ENCODE assay signal across 16 mouse cellular contexts in the genomic region with DNA sequence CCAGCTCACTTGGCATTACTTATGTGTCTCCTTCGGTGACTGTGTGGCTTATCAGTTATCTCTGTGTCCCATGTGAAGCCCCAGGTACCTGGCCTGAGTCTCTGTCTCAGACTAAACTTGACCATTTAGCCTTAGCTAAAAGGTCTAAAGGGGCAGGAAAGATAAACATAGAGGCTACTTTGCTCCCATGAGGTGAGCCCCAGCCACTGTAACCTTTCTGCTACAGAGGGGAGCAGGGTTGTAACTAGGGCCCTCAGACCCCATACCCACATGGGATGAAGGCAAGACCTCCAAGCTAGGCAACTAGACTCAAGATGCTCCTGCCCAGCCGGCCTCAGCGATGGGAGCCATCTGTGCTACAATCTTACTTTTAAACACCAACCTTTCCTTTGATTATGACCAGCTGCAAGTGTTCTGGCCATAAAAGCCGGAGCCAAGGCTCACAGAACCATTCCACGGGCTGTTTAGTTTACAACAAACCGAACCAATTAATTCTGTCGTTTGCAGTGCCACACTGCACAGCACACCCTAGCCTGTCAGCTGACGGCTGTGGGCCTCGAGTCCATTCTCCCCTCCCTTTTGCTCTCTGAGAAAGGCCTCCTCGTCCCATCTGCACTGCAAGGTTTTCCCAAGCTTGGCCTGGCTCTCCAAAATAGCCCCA. TPM values are rescaled to one million over a fixed set of nuclear protein-coding genes. Genes with fewer than 3 reads are reported as not detected.
DNase-seq lines count a peak whose midpoint lies in the region; ATAC-seq and TF ChIP-seq lines count a peak whose summit lies in the region.
"Had no signal": no experiment of that assay in that cellular context is flagged by ENCODE, and none has a peak within 500 bp of the region (broad histone marks: within the 10 kb centered on the region; RNA-seq: fewer than 3 reads in every experiment).

No protein-coding gene starts in this region.

- no peaks in the 10 kb centered on the region for H3K79me2 ChIP-seq in heart, adult 2 months (replicated peaks; ENCODE audit: control insufficient read depth, insufficient read depth, low read length)

- no peaks in the 10 kb centered on the region for H3K27me3 ChIP-seq in heart, adult 2 months (ENCODE audit: control insufficient read depth, insufficient read depth, low read length)
- H3K27me3 ChIP-seq in kidney, postnatal 0 days (ENCODE audit: insufficient read depth, low read length): no peaks in the 10 kb centered on the region
- no peaks in the 10 kb centered on the region for H3K27me3 ChIP-seq in lung, postnatal 0 days (replicated peaks; ENCODE audit: insufficient read depth, low read length)
- no peaks in the 10 kb centered on the region for H3K27me3 ChIP-seq in liver, embryonic 16.5 days (ENCODE audit: control insufficient read depth, insufficient read depth, low read depth, low read length)
- H3K27me3 ChIP-seq: midbrain, embryonic 13.5 days had no signal

- no peak overlapping the region for H3K4me3 ChIP-seq in heart, adult 2 months
- H3K4me3 ChIP-seq in kidney, postnatal 0 days (replicated peaks; ENCODE audit: low read depth, low read length): no peak overlapping the region
- no peak overlapping the region for H3K4me3 ChIP-seq in lung, postnatal 0 days (ENCODE audit: low read depth, low read length)
- H3K4me3 ChIP-seq in liver, embryonic 16.5 days (ENCODE audit: low read depth, low read length): no peak overlapping the region
- H3K4me3 ChIP-seq: midbrain, embryonic 13.5 days had no signal

- 0 out of 2 replicates have a peak, but pooled peaks have one; percentile 8 for ATAC-seq in kidney, postnatal 0 days (replicated peaks; ENCODE audit: low FRiP score, low read depth)
- ATAC-seq in lung, postnatal 0 days: peak; percentile 18; the same call in 1 of the 2 replicates
- 0 out of 2 replicates have a peak, but pooled peaks have one; percentile 3 for ATAC-seq in liver, embryonic 16.5 days (ENCODE audit: low read depth)
- ATAC-seq: midbrain, embryonic 13.5 days had no signal

- no peak for TF ChIP-seq POLR2A in heart, adult 2 months (IDR thresholded peaks at IDR 0.05; ENCODE audit: insufficient read depth, low read depth, low read length)

- no peak for DNase-seq in heart, adult 2 months
- no peak for DNase-seq in heart, postnatal 25 days (ENCODE audit: low spot score)
- DNase-seq in kidney, postnatal 0 days (ENCODE audit: low spot score): no peak
- DNase-seq in kidney, adult 9 months: no peak
- no peak for DNase-seq in lung, postnatal 0 days (ENCODE audit: low spot score)
- DNase-seq in lung, postnatal 14 days: no peak
- no peak for DNase-seq in adipocyte (ENCODE audit: low spot score)
- DNase-seq: thymus, postnatal 25 days had no signal

- peaks cover 14% of the 10 kb centered on the region for H3K4me1 ChIP-seq in heart, adult 2 months (ENCODE audit: control insufficient read depth, insufficient read depth, low read length)
- no peaks in the 10 kb centered on the region for H3K4me1 ChIP-seq in kidney, postnatal 0 days (replicated peaks; ENCODE audit: insufficient read depth, low read length)
- no peaks in the 10 kb centered on the region for H3K4me1 ChIP-seq in lung, postnatal 0 days (ENCODE audit: insufficient read depth, low read depth, low read length)
- H3K4me1 ChIP-seq in liver, embryonic 16.5 days (ENCODE audit: control insufficient read depth, low read depth, low read length): peaks cover 13% of the 10 kb centered on the region
- H3K4me1 ChIP-seq: midbrain, embryonic 13.5 days had no signal

- H3K4me2 ChIP-seq in kidney, postnatal 0 days (ENCODE audit: low read length): no peak overlapping the region
- no peak overlapping the region for H3K4me2 ChIP-seq in lung, postnatal 0 days (replicated peaks; ENCODE audit: low read depth, low read length)
- H3K4me2 ChIP-seq in liver, embryonic 16.5 days (ENCODE audit: low read depth, low read length): no peak overlapping the region
- H3K4me2 ChIP-seq: midbrain, embryonic 13.5 days had no signal

- intact Hi-C loops in heart, adult 2 months (cut with DNase I): no loop called here
- intact Hi-C loops in heart, postnatal 25 days (cut with DNase I): no loop called here

- no peaks in the 10 kb centered on the region for H3K9me3 ChIP-seq in kidney, postnatal 0 days (replicated peaks; ENCODE audit: low read length)
- H3K9me3 ChIP-seq in lung, postnatal 0 days (ENCODE audit: low read length): no peaks in the 10 kb centered on the region
- no peaks in the 10 kb centered on the region for H3K9me3 ChIP-seq in liver, embryonic 16.5 days (replicated peaks; ENCODE audit: control insufficient read depth, low read length)
- H3K9me3 ChIP-seq: midbrain, embryonic 13.5 days had no signal

- 64% methylated on average over 10 of the region's 10 CpGs for WGBS in heart, adult 2 months
- WGBS in kidney, postnatal 0 days: 35% methylated on average over 10 of the region's 10 CpGs
- 58% methylated on average over 10 of the region's 10 CpGs for WGBS in lung, postnatal 0 days
- 62% methylated on average over 10 of the region's 10 CpGs for WGBS in liver, embryonic 16.5 days (ENCODE audit: insufficient replicate concordance)

- no peak for TF ChIP-seq CTCF in heart, adult 2 months (IDR thresholded peaks at IDR 0.05)
- no peak for TF ChIP-seq CTCF in kidney, postnatal 0 days (IDR thresholded peaks at IDR 0.05; ENCODE audit: low read depth)
- TF ChIP-seq CTCF in lung, postnatal 0 days (IDR thresholded peaks at IDR 0.05): no peak

- no peak for TF ChIP-seq EP300 in heart, adult 2 months (IDR thresholded peaks at IDR 0.05; ENCODE audit: insufficient read depth, low read depth, low read length)
- TF ChIP-seq EP300 in lung, postnatal 0 days (IDR thresholded peaks at IDR 0.05): no peak

- peak overlapping the region; percentile 72 for H3K27ac ChIP-seq in heart, adult 2 months
- no peak overlapping the region for H3K27ac ChIP-seq in kidney, postnatal 0 days
- peak overlapping the region; percentile 52 for H3K27ac ChIP-seq in lung, postnatal 0 days (ENCODE audit: low read length)
- H3K27ac ChIP-seq in liver, embryonic 16.5 days (ENCODE audit: low read length): no peak overlapping the region
- H3K27ac ChIP-seq: macrophage; midbrain, embryonic 13.5 days had no signal

- peak overlapping the region; percentile 21 for H3K9ac ChIP-seq in heart, adult 2 months (ENCODE audit: low read depth, low read length)
- H3K9ac ChIP-seq in kidney, postnatal 0 days (ENCODE audit: low read depth, low read length): no peak overlapping the region
- H3K9ac ChIP-seq in lung, postnatal 0 days (replicated peaks; ENCODE audit: low read depth): no peak overlapping the region
- H3K9ac ChIP-seq in liver, embryonic 16.5 days (ENCODE audit: low read depth, low read length): no peak overlapping the region
- H3K9ac ChIP-seq: midbrain, embryonic 13.5 days had no signal

- H3K36me3 ChIP-seq in heart, adult 2 months (ENCODE audit: control insufficient read depth, insufficient read depth, low read length): no peaks in the 10 kb centered on the region
- H3K36me3 ChIP-seq in kidney, postnatal 0 days (ENCODE audit: insufficient read depth, low read length): peaks cover 14% of the 10 kb centered on the region
- H3K36me3 ChIP-seq in lung, postnatal 0 days (ENCODE audit: insufficient read depth, low read length): 0 out of 2 replicates have a peak, but pooled peaks cover 4% of the 10 kb centered on the region
- 0 out of 2 replicates have a peak, but pooled peaks cover 2% of the 10 kb centered on the region for H3K36me3 ChIP-seq in liver, embryonic 16.5 days (ENCODE audit: control insufficient read depth, insufficient read depth)

RNA-seq across cellular contexts. Expression of a gene that starts 9.7 kb away (rescaled TPM):
- 1 to 10 TPM; 9.1 TPM for total RNA-seq in heart, adult 2 months (2021)
- 14.1 and 22.4 TPM in 2 replicates for polyA plus RNA-seq in heart, adult 2 months (2012; rRNA removed)
- 1 to 10 TPM; 7.3 to 7.7 TPM for total RNA-seq in heart, postnatal 25 days (2021)
- 34.5 and 35.6 TPM in 2 replicates for polyA plus RNA-seq in kidney, postnatal 0 days (2015; fragmentation: Nextera tagmentation; extraction: Ambion mirVana)
- 30.8 and 38.6 TPM in 2 replicates for polyA plus RNA-seq in lung, postnatal 0 days (2015; fragmentation: Nextera tagmentation; extraction: Ambion mirVana)
- polyA plus RNA-seq in liver, embryonic 16.5 days (2015; fragmentation: Nextera tagmentation; extraction: Ambion mirVana): 10.5 and 10.7 TPM in 2 replicates

RNA-seq across cellular contexts. Expression of a gene that starts 18.9 kb away (rescaled TPM):
- 10 to 100 TPM; 47.5 to 48.2 TPM for total RNA-seq in heart, adult 2 months (2021)
- polyA plus RNA-seq in heart, adult 2 months (2012; rRNA removed): 73.8 and 78.0 TPM in 2 replicates
- total RNA-seq in heart, postnatal 25 days (2021): 10 to 100 TPM; 35.2 to 42.0 TPM
- 131 and 136 TPM in 2 replicates for polyA plus RNA-seq in kidney, postnatal 0 days (2015; fragmentation: Nextera tagmentation; extraction: Ambion mirVana)
- 41.2 and 50.6 TPM in 2 replicates for polyA plus RNA-seq in lung, postnatal 0 days (2015; fragmentation: Nextera tagmentation; extraction: Ambion mirVana)
- 98.3 and 104 TPM in 2 replicates for polyA plus RNA-seq in liver, embryonic 16.5 days (2015; fragmentation: Nextera tagmentation; extraction: Ambion mirVana)

RNA-seq across cellular contexts. Expression of a gene that starts 48.0 kb away (rescaled TPM):
- 100 to 1,000 TPM; 330 to 346 TPM for total RNA-seq in heart, adult 2 months (2021)
- 143 and 189 TPM in 2 replicates for polyA plus RNA-seq in heart, adult 2 months (2012; rRNA removed)
- total RNA-seq in heart, postnatal 25 days (2021): 100 to 1,000 TPM; 343 TPM
- 69.5 and 70.2 TPM in 2 replicates for polyA plus RNA-seq in kidney, postnatal 0 days (2015; fragmentation: Nextera tagmentation; extraction: Ambion mirVana)
- polyA plus RNA-seq in lung, postnatal 0 days (2015; fragmentation: Nextera tagmentation; extraction: Ambion mirVana): 47.6 and 54.1 TPM in 2 replicates
- 19.2 and 20.5 TPM in 2 replicates for polyA plus RNA-seq in liver, embryonic 16.5 days (2015; fragmentation: Nextera tagmentation; extraction: Ambion mirVana)

RNA-seq across cellular contexts. Expression of a gene that starts 54.0 kb away (rescaled TPM):
- total RNA-seq in heart, adult 2 months (2021): under 1 TPM; 0.13 to 0.16 TPM
- 0.47 and 0.53 TPM in 2 replicates for polyA plus RNA-seq in heart, adult 2 months (2012; rRNA removed)
- under 1 TPM; 0.11 to 0.44 TPM for total RNA-seq in heart, postnatal 25 days (2021)
- polyA plus RNA-seq in kidney, postnatal 0 days (2015; fragmentation: Nextera tagmentation; extraction: Ambion mirVana): 1.1 and 1.3 TPM in 2 replicates
- not detected in 2 replicates for polyA plus RNA-seq in lung, postnatal 0 days (2015; fragmentation: Nextera tagmentation; extraction: Ambion mirVana)
- not detected in 2 replicates for polyA plus RNA-seq in liver, embryonic 16.5 days (2015; fragmentation: Nextera tagmentation; extraction: Ambion mirVana)
- total RNA-seq: MEL had no signal
- polyA plus RNA-seq: macrophage had no signal

RNA-seq across cellular contexts. Expression of a gene that starts 59.8 kb away (rescaled TPM):
- total RNA-seq in heart, adult 2 months (2021): not detected
- not detected in 2 replicates for polyA plus RNA-seq in heart, adult 2 months (2012; rRNA removed)
- under 1 TPM in 1 of 2 experiments, not detected in 1; 0.94 TPM for total RNA-seq in heart, postnatal 25 days (2021)
- polyA plus RNA-seq in kidney, postnatal 0 days (2015; fragmentation: Nextera tagmentation; extraction: Ambion mirVana): not detected in 2 replicates
- not detected in 2 replicates for polyA plus RNA-seq in lung, postnatal 0 days (2015; fragmentation: Nextera tagmentation; extraction: Ambion mirVana)
- polyA plus RNA-seq in liver, embryonic 16.5 days (2015; fragmentation: Nextera tagmentation; extraction: Ambion mirVana): not detected in 2 replicates
- total RNA-seq: adrenal gland, postnatal 14 days; heart, postnatal 4 days; left cerebral cortex, postnatal 10 days; MEL had no signal
- polyA plus RNA-seq: embryonic facial prominence, embryonic 11.5 days; macrophage; midbrain, embryonic 13.5 days had no signal

Comparison
In these comparisons a context has a peak if more than half of its experiments do, and no peak if none do; other contexts are left out.
1. H3K27ac ChIP-seq: peak in heart, adult 2 months (single experiment) and lung, postnatal 0 days (single experiment); none in kidney, postnatal 0 days (single experiment) and liver, embryonic 16.5 days (single experiment).
2. Peak in every context shown above with its lines, with median percentiles within 50 percentile points of each other: ATAC-seq.